Comparison of ENCODE assay signal across 8 mouse cellular contexts in the genomic region with DNA sequence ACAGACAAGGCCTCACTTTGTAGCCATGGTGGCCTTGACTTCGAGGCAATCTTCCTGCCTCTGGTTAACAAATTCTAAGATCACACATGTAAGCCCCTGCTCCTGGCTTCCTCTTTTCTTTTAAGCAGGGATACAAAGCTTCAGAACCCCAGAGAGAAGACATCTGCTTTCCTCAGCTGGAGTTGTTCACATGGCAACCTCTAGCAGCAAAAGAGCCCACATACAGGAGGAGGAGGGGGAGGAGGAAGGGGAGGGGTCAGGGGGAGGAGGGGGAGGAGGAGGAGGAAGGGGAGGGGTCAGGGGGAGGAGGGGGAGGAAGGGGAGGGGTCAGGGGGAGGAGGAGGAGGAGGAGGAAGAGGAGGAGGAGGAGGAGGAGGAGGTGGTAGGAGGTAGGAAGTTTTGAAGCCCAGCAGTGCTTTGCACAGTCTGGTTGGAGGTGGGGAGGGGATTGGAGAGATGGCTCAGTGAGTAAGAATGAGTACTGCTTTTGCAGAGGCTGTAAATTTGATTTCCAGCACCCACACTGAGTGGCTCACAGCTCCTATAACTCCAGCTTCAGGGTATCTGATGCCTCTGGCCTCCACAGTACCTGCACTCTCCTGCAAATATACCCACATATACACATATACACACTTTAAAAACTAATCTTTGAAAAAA. TPM values are rescaled to one million over a fixed set of nuclear protein-coding genes. Genes with fewer than 3 reads are reported as not detected.
A peak's percentile ranks its signal among the peaks of the same experiment; 100 is the strongest.
DNase-seq lines count a peak whose midpoint lies in the region; ATAC-seq and TF ChIP-seq lines count a peak whose summit lies in the region.

No protein-coding gene starts in this region.

- DNase-seq in gastrocnemius, adult 2 months: no peak
- no peak for DNase-seq in gastrocnemius, adult 18-20 months (ENCODE audit: low spot score)
- peak; percentile 86 for DNase-seq in MEL-GATA-1-ER (ENCODE audit: extremely low read depth, low read depth)
- no peak for DNase-seq in forebrain, postnatal 0 days
- peak; percentile 55 for DNase-seq in thymus, postnatal 14 days
- no peak for DNase-seq in frontal cortex, postnatal 36 days (ENCODE audit: low spot score in 2 of 2)
- DNase-seq in adrenal gland, postnatal 10 days: no peak

- H3K9me3 ChIP-seq in forebrain, postnatal 0 days (ENCODE audit: low read length): no peaks in the 10 kb centered on the region

- H3K4me1 ChIP-seq in forebrain, postnatal 0 days (ENCODE audit: insufficient read depth): no peaks in the 10 kb centered on the region

- no peak overlapping the region for H3K4me2 ChIP-seq in forebrain, postnatal 0 days (ENCODE audit: low read depth)

- 48% methylated on average over 1 of the region's 1 CpGs for WGBS in forebrain, postnatal 0 days

- no peaks in the 10 kb centered on the region for H3K27me3 ChIP-seq in forebrain, postnatal 0 days (ENCODE audit: insufficient read depth, low read length)

- no peak for TF ChIP-seq CTCF in gastrocnemius, adult 2 months (IDR thresholded peaks at IDR 0.05)
- TF ChIP-seq CTCF in forebrain, postnatal 0 days (IDR thresholded peaks at IDR 0.05; ENCODE audit: low read depth): no peak

- no peaks in the 10 kb centered on the region for H3K36me3 ChIP-seq in forebrain, postnatal 0 days (ENCODE audit: insufficient read depth)

- intact Hi-C loops in gastrocnemius, adult 2 months (cut with DNase I): no loop called here

- no peak overlapping the region for H3K9ac ChIP-seq in forebrain, postnatal 0 days

- peak overlapping the region; percentile 53 for H3K27ac ChIP-seq in gastrocnemius, adult 2 months
- H3K27ac ChIP-seq in forebrain, postnatal 0 days (ENCODE audit: low read depth, low read length): peak overlapping the region; percentile 15; the same call in 1 of the 2 replicates

- no peak overlapping the region for H3K4me3 ChIP-seq in gastrocnemius, adult 2 months
- H3K4me3 ChIP-seq in forebrain, postnatal 0 days (ENCODE audit: low read depth, low read length): no peak overlapping the region

- peak; percentile 68; the same call in 1 of the 2 replicates for ATAC-seq in forebrain, postnatal 0 days
- peak; percentile 26 for ATAC-seq in megakaryocyte, adult 5-6 weeks (ENCODE audit: poor library complexity, severe bottlenecking)

RNA-seq across cellular contexts. Expression of gene Fkbp1a, which starts 6.2 kb away (rescaled TPM):
- 100 to 1,000 TPM; 159 to 181 TPM for total RNA-seq in gastrocnemius, adult 2 months (2021)
- total RNA-seq in gastrocnemius, adult 18-20 months (2021): 100 to 1,000 TPM; 157 to 163 TPM
- total RNA-seq in forebrain, postnatal 0 days (2014; rRNA removed): 67.3 and 70.1 TPM in 2 replicates
- 717 and 727 TPM in 2 replicates for polyA plus RNA-seq in forebrain, postnatal 0 days (2015; fragmentation: Nextera tagmentation; extraction: Ambion mirVana)
- total RNA-seq in megakaryocyte, adult 5-6 weeks (2015): 102 and 103 TPM in 2 replicates
- total RNA-seq in megakaryocyte, adult 5-6 weeks (2017): 20.9 and 23.9 TPM in 2 replicates
- total RNA-seq in adrenal gland, postnatal 10 days (2021): 100 to 1,000 TPM; 265 to 283 TPM

RNA-seq across cellular contexts. Expression of gene Sdcbp2, which starts 36.3 kb away (rescaled TPM):
- under 1 TPM; 0.56 to 0.75 TPM for total RNA-seq in gastrocnemius, adult 2 months (2021)
- total RNA-seq in gastrocnemius, adult 18-20 months (2021): 1 to 10 TPM in 1 of 2 experiments, under 1 TPM in 1; 0.74 to 1.2 TPM
- total RNA-seq in forebrain, postnatal 0 days (2014; rRNA removed): 0.90 and 1.1 TPM in 2 replicates
- 1.5 and 1.6 TPM in 2 replicates for polyA plus RNA-seq in forebrain, postnatal 0 days (2015; fragmentation: Nextera tagmentation; extraction: Ambion mirVana)
- total RNA-seq in megakaryocyte, adult 5-6 weeks (2015): 0.82 TPM in 1 of 2 replicates, not detected in the other
- total RNA-seq in megakaryocyte, adult 5-6 weeks (2017): not detected in 2 replicates
- 1 to 10 TPM; 2.2 to 2.3 TPM for total RNA-seq in adrenal gland, postnatal 10 days (2021)

RNA-seq across cellular contexts. Expression of gene Nsfl1c, which starts 42.1 kb away (rescaled TPM):
- total RNA-seq in gastrocnemius, adult 2 months (2021): 10 to 100 TPM; 83.1 to 84.4 TPM
- total RNA-seq in gastrocnemius, adult 18-20 months (2021): 10 to 100 TPM; 81.6 to 83.1 TPM
- 121 and 124 TPM in 2 replicates for total RNA-seq in forebrain, postnatal 0 days (2014; rRNA removed)
- 226 and 244 TPM in 2 replicates for polyA plus RNA-seq in forebrain, postnatal 0 days (2015; fragmentation: Nextera tagmentation; extraction: Ambion mirVana)
- 25.0 and 26.9 TPM in 2 replicates for total RNA-seq in megakaryocyte, adult 5-6 weeks (2015)
- 61.6 and 70.7 TPM in 2 replicates for total RNA-seq in megakaryocyte, adult 5-6 weeks (2017)
- 100 to 1,000 TPM; 100 to 114 TPM for total RNA-seq in adrenal gland, postnatal 10 days (2021)

Comparison
In these comparisons a context has a peak if more than half of its experiments do, and no peak if none do; other contexts are left out.
1. DNase-seq: peak in MEL-GATA-1-ER (single experiment) and thymus, postnatal 14 days (single experiment); none in gastrocnemius, adult 2 months (single experiment), gastrocnemius, adult 18-20 months (single experiment), forebrain, postnatal 0 days (single experiment), frontal cortex, postnatal 36 days (0 of 2) and adrenal gland, postnatal 10 days (single experiment).